Mouse (Mus musculus): Measurements from ENCODE around the gene Rpl3. TPM values are rescaled to one million over a fixed set of nuclear protein-coding genes. Genes with fewer than 3 reads are reported as not detected.

Rpl3 gene
- total RNA-seq, 2 experiments from 2014 or later = 163 to 164 TPM

DNA sequence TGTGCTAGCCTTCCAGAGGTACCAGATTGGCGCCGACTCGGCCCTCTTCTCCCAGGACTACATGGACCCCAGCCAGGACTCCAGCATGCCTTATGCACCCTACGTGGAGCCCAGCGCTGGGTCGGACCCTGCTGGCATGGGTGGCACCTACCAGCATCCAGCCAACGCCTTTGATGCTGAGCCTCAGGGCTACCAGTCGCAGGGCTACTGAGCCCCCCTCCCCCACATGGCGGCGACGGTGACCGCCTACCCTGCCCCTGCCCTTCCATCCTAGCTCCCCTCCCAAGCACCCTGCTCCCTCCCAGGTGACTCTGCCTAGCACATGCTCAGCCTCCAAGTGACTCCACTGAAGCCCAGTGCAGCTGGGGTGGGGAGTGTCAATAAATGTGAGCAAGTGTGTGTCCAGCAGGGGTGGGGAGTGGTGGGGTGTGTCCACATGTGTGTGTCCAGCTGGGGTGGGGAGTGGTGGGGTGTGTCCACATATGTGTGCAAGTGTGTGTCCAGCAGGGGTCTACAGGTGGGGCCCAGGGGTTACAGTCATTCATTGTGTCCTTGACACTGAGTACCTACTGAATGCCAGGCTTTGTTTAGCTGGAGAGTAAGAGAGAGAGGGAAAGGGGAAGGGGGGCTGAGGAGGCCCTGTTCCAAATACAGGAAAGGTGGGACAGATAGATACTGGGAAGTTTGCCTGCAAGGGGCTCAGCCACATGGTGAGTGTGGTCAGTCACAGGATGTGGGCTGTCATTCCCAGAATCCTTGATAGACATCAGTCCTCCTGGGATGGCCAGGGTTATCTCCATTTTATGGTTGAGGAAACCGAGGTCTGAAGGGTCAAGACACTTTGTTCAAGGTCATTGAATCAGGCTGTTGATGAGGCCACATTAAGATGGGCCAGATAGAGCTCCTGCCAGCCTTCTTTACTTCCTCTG is 24.5 kb upstream of the Rpl3 start:
- DNase-seq = no peak

DNA sequence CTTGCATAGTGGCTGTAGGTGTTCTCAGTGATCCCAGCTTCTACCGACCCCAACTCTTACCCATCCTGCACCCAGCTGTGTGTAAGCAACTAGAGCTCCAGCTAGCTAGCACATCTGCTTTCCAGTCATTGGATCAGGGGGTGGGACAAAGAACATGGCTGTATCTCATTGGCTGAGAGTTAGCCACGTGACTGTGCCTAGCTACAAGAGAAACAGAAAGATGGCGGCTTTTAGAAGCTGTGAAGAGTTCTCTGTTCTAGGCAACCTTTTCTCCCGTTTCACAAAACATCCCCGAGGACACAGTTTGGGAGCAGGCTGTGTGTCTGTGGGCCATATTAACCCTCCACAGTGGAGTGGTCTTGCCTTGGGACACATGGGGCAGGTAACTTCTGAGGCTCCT is 23.6 kb upstream of the Rpl3 start:
- intact Hi-C loops (cut with DNase I) = no loop called here
- no peak for DNase-seq

More for the DNA sequence above, 24.5 kb upstream of the Rpl3 start:
- intact Hi-C loops (cut with DNase I) = no loop called here

GRCm38 (mm10) chr15:80114414-80114813 is 22.7 kb upstream of the Rpl3 start:
- intact Hi-C loops (cut with DNase I) = no loop called here
- no peak for DNase-seq

GRCm38 (mm10) chr15:80112499-80112898 is 20.8 kb upstream of the Rpl3 start:
- intact Hi-C loops (cut with DNase I) = no loop called here
- DNase-seq = no peak

DNA sequence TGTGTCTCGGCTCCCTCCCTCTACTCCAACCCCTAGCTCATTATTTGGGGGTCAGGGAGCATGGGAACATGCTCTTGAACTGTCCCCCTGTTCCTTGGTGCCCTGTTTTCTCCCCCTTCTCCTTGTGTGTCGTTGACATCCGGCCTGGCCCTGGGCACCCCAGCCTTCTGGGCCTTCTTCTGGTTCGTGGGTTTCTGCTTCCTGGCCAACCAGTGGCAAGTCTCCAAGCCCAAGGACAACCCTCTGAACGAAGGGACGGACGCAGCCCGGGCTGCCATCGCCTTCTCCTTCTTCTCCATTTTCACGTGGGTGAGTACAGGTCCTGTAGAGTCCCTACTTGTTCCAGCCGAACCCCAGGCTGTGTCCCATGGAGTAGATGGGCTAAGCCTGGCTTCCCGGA is 19.8 kb upstream of the Rpl3 start:
- intact Hi-C loops (cut with DNase I) = no loop called here
- no peak for DNase-seq

- intact Hi-C loops (cut with DNase I) = no loop called here
- DNase-seq = no peak
Observed at GRCm38 (mm10) chr15:80107575-80107974, 15.9 kb upstream of the Rpl3 start.

DNA sequence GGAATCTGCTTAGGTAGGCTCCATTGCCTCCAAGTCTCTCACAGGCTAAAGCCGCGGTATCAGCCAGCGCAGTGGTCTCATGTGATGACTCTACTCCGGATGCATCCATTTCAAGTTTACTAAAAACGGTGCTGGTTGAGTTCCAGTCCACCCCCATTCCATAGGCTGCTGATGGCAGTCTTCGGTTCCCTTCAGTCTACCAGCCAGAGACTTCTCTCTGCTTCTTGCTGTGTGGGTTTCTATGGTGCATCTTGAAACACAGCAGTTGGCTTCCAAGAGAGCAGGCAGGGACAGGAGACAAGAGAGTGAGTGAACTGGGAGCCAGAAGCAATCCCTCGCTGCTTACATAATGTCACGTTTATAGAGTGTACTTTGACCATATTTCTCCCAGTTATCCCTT is 15.5 kb upstream of the Rpl3 start:
- intact Hi-C loops (cut with DNase I) = no loop called here
- no peak for DNase-seq

GRCm38 (mm10) chr15:80105490-80106410 is 14.1 kb upstream of the Rpl3 start:
- intact Hi-C loops (cut with DNase I) = no loop called here
- DNase-seq = no peak

DNA sequence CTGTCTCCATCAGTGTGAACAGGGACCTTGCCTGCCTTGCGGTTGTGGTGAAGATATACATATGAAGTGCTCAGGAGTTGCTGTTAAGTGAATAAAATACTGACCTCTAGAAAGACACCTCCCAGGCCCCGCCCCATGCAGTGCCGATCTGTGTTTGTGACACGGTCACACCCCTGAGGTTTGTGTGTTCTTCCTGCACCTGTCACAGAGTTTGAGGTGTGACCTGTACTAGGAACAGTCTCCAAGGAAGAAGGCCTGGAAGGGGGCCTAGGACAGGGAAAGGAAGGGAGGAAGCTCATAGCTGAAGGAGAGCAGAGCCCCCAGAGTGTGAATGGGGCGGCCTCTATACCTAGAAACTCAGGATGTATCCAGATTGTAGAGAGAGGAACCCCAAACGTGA is 10.8 kb upstream of the Rpl3 start:
- no peak for DNase-seq
- intact Hi-C loops (cut with DNase I) = no loop called here

DNA sequence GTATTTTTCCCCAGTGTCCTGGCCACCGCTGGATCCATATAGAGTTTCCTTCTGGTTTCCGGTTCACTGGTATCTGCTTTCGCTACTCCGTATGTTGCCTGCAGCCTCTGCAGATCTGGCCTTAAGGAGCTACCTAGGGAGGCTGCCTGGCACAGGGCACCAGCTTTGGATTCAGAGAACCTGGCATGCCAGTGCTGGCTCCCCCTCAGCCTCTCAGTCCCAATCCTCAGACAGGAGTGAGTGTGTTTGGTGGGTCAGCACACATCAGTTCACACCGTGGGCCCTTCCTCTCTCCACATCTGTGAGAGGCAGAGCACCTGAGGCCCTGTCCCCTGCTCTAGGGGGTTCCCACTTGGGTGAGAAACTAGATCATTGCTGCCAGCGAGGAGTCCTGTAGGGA is 9.8 kb upstream of the Rpl3 start:
- intact Hi-C loops (cut with DNase I) = no loop called here

DNA sequence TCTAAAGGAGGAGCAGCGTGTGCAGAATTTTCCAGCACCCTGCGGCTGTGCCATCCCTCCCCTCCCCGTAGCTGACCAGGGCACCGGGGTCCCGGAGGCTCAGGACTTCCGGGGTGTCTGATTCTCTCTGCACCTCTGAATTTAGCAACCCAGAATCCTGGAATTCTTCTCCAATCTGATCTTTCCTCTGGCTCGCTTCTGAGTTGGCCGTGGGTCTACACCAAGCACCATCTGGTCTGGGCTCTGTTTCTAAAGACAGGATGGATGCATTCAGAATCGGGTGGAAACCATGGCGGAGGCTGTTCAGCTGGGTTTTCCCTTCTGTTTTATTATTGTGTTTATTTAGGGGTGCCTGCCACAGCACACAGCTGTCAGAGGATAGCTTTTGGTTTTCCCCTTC is 9.2 kb upstream of the Rpl3 start:
- DNase-seq = no peak
- intact Hi-C loops (cut with DNase I) = no loop called here

More for the DNA sequence above, 9.8 kb upstream of the Rpl3 start:
- no peak for DNase-seq

DNA sequence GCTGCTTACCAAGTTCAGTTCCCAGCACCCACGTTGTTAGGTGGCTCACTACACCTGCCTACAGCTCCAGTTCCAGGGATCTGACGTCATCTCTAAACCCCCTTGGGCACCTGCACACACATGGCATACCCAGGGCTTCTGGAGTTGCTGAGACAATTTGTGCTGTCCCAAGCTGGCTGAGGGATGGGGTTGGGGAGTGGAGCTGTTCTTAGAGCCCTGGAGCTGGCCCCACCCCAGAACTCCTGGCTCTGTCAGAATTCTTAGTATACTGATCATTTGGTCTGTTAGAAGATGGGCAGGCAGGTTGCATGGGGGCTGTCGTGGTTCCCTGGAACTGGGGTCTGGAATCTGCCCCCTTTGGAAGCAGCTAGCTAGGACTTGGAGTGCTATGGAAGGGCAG is 8.5 kb upstream of the Rpl3 start:
- intact Hi-C loops (cut with DNase I) = no loop called here

GRCm38 (mm10) chr15:80099477-80099876 is 7.8 kb upstream of the Rpl3 start:
- DNase-seq = no peak
- intact Hi-C loops (cut with DNase I) = loop anchor here (5.0 kb wide), 1 partner anchor 603 kb away; no protein-coding TSS in a partner anchor

More for the DNA sequence above, 8.5 kb upstream of the Rpl3 start:
- DNase-seq = no peak

GRCm38 (mm10) chr15:80098809-80099208 is 7.1 kb upstream of the Rpl3 start:
- intact Hi-C loops (cut with DNase I) = loop anchor here (5.0 kb wide), 1 partner anchor 603 kb away; no protein-coding TSS in a partner anchor

DNA sequence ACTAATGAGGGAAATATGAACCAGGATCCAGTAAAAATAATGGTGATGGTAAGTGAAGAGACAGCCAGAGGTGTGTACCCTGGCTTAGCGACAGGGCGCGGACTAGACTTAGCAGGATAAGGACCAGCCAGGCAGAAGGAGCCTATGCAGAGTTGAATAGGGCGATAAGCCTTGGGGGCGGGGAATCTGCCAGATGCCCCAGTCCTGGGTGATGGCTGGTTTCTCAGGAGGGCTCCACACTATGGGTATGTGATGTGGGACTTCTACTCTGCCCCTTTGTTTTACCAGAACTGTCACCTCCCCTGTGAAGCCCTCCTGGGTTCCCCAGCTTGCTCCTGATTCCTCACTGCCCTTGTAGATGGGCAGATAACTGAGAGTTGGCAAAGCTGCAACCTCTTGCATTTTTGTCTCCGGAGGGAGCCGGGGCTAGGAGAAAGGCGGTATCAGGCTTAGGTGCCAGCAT is 6.4 kb upstream of the Rpl3 start:
- DNase-seq = no peak
- intact Hi-C loops (cut with DNase I) = loop anchor here (5.0 kb wide), 1 partner anchor 604 kb away; no protein-coding TSS in a partner anchor

More at GRCm38 (mm10) chr15:80098809-80099208, 7.1 kb upstream of the Rpl3 start:
- DNase-seq = no peak

DNA sequence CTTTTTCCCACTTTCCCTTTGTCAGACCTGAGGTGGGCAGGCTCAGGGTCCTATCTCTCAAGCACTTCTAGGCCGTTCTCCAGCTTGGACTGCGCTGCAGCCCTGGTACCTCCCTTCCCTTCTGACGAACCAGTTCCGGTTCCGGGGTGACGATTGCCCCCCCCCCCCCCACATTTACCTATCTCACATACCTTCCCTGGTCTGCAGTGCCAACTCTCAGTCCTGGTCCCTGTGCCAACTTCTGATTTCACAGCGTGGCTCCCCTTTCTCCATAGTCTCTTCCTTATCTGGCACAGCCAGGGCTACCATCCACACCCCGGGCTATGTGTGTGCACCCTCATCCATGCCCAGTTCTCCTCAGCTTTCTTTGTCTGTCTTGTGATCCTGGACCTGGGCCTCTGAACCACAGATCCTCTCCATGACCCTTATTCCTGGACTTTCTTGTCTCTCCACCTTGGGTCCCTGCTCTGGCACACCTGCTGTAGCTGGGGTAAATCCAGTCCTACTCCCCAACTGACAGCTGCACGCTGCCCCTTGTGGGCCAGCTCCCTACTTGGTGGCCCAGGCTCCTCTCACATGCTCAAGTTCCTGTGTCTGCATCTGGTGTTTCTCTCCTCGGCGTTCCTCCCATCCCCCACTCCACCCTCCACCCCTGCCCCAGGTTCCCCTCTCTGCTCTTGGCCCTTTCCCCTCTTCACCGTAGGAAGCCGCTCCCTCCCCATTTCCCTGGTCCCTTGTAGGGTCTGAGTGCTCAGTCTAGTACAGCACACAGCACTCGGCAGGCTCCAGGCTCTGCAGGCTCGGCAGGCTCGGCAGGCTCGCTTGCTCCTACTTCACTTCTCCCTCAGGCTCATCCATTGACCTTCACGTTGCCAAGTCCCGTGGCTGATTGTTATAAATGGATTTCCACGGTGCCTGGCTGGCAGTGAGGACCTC is 5.5 kb upstream of the Rpl3 start:
- peak; percentile 44 to 61 for DNase-seq
- intact Hi-C loops (cut with DNase I) = loop anchor here (5.0 kb wide), 1 partner anchor 605 kb away; no protein-coding TSS in a partner anchor

GRCm38 (mm10) chr15:80096406-80096805 is 4.7 kb upstream of the Rpl3 start:
- intact Hi-C loops (cut with DNase I) = loop anchor here (5.0 kb wide), 1 partner anchor 606 kb away; no protein-coding TSS in a partner anchor
- DNase-seq = no peak

DNA sequence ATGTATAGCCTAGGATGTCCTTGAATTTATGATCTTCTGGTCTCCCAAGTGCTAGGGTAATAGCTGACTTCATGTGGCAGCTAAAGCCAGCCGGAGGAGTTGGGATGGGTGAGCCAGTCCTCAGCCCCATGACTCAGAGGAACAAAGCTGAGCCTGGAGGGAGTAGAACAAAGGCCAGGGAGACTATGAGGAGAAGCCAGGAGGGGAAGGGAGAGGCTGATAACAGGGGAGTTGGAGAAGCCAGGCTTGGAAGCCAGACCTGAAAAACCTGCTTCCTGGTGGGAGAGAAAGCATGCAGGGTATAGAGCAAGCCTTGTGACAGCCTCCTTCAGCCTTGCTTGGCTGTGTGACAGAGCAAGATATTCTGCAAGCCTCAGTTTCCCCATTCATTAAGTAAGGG is 3.9 kb upstream of the Rpl3 start:
- no peak for DNase-seq
- intact Hi-C loops (cut with DNase I) = loop anchor here (5.0 kb wide), 1 partner anchor 607 kb away; no protein-coding TSS in a partner anchor

DNA sequence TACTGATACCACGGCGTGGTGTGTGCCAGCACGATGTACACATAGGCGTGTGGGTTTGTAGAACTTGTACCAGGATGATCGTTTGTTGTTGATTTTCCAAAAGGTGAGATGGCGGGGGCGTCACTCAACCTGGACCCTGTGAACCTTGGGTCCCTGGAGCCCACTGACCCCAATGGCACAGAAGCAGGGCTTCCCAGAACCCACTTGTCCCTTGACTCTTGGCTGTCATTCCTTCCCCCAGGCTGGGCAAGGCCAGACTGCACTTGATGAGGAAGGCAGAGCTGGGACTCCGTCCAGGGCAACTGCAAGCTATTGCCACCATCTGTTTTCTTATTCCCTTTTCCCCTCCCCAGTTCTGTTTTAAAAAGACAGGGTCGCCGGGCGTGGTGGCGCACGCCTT is 2.5 kb upstream of the Rpl3 start:
- DNase-seq = no peak
- intact Hi-C loops (cut with DNase I) = loop anchor here (5.0 kb wide), 1 partner anchor 133 kb away; no protein-coding TSS in a partner anchor

DNA sequence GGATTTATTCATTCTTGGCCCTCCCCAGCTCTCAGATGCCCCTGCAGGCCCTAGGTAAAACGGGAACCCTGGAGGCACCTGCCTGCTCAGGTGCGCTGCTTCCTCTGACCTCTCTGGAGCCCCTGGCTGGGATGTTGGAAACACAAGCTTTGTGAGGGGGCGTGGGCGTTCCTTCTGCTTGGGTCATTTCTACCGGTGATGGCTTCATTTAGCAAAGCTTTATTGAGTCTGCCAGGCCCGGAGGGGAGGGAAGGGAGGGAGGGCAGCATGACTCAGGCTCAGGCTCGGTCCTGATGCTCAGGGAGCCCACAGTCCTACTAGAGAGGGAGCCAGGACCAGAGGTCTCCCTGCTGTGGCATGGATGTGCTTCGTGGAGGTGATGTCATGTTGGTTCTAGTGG is 931 bp upstream of the Rpl3 start:
- no peak for DNase-seq
- intact Hi-C loops (cut with DNase I) = loop anchor here (5.0 kb wide), 1 partner anchor 135 kb away; no protein-coding TSS in a partner anchor

Data from heart, postnatal 36 days (tissue).